Mouse (Mus musculus): ENCODE results near the gene Hspa4. TPM values are rescaled to one million over a fixed set of nuclear protein-coding genes. Genes with fewer than 3 reads are reported as not detected.
A peak's percentile ranks its signal among the peaks of the same experiment; 100 is the strongest.

Gene Hspa4
- polyA plus RNA-seq, 1 experiment from 2014 or later: 96.0 TPM

- 83% methylated on average over 5 of the region's 5 CpGs for WGBS
- H3K4me1 ChIP-seq: 0 out of 2 replicates have a peak, but pooled peaks cover 2% of the 10 kb centered on the region
- no peaks in the 10 kb centered on the region for H3K9me3 ChIP-seq
- H3K4me2 ChIP-seq: no peak overlapping the region
- no peak overlapping the region for H3K9ac ChIP-seq
- no peak for ATAC-seq (ENCODE audit: insufficient read depth, low FRiP score, low read depth)
- peaks cover 60% of the 10 kb centered on the region for H3K36me3 ChIP-seq
- no peak overlapping the region for H3K4me3 ChIP-seq (replicated peaks)
- no peaks in the 10 kb centered on the region for H3K27me3 ChIP-seq (replicated peaks)
- no peak overlapping the region for H3K27ac ChIP-seq
These were observed 26.9 kb downstream of the Hspa4 start for GRCm38 (mm10) chr11:53273313-53273712.

- H3K36me3 ChIP-seq: peaks cover 57% of the 10 kb centered on the region
- no peak overlapping the region for H3K9ac ChIP-seq
- no peak overlapping the region for H3K27ac ChIP-seq
- H3K4me1 ChIP-seq: no peaks in the 10 kb centered on the region
- no peak overlapping the region for H3K4me2 ChIP-seq
- WGBS: 89% methylated on average over 6 of the region's 6 CpGs
- H3K27me3 ChIP-seq (replicated peaks): no peaks in the 10 kb centered on the region
- no peaks in the 10 kb centered on the region for H3K9me3 ChIP-seq
- no peak for ATAC-seq (ENCODE audit: insufficient read depth, low FRiP score, low read depth)
- H3K4me3 ChIP-seq (replicated peaks): no peak overlapping the region
These were observed 30.7 kb downstream of the Hspa4 start for GRCm38 (mm10) chr11:53269596-53269995.

GRCm38 (mm10) chr11:53260556-53260955 lies 39.7 kb downstream of the Hspa4 start:
- WGBS: 81% methylated on average over 5 of the region's 5 CpGs

GRCm38 (mm10) chr11:53260056-53260455 lies 40.2 kb downstream of the Hspa4 start:
- Histone ChIP-seq H3K9ac (no peak overlapping the region), H3K4me1 (no peaks in the 10 kb centered on the region), H3K27ac (peak overlapping the region; percentile 35; the same call in 1 of the 2 replicates), H3K36me3 (peaks cover 31% of the 10 kb centered on the region), H3K27me3 (replicated peaks) (no peaks in the 10 kb centered on the region), H3K4me3 (replicated peaks) (no peak overlapping the region), H3K9me3 (no peaks in the 10 kb centered on the region), H3K4me2 (no peak overlapping the region)
- 48% methylated on average over 1 of the region's 1 CpGs for WGBS
- ATAC-seq (ENCODE audit: insufficient read depth, low FRiP score, low read depth): peak; percentile 27; the same call in 1 of the 2 replicates

More at GRCm38 (mm10) chr11:53260556-53260955, 39.7 kb downstream of the Hspa4 start:
- no peak for ATAC-seq (ENCODE audit: insufficient read depth, low FRiP score, low read depth)
- no peak overlapping the region for H3K4me2 ChIP-seq
- H3K9ac ChIP-seq: no peak overlapping the region
- H3K9me3 ChIP-seq: no peaks in the 10 kb centered on the region
- H3K4me3 ChIP-seq (replicated peaks): no peak overlapping the region
- no peaks in the 10 kb centered on the region for H3K27me3 ChIP-seq (replicated peaks)
- peak overlapping the region; percentile 35; the same call in 1 of the 2 replicates for H3K27ac ChIP-seq
- no peaks in the 10 kb centered on the region for H3K4me1 ChIP-seq
- H3K36me3 ChIP-seq: peaks cover 35% of the 10 kb centered on the region

- WGBS: 87% methylated on average over 6 of the region's 6 CpGs
- ATAC-seq (ENCODE audit: insufficient read depth, low FRiP score, low read depth): no peak
- H3K36me3 ChIP-seq: peaks cover 22% of the 10 kb centered on the region
- H3K4me1 ChIP-seq: no peaks in the 10 kb centered on the region
- no peaks in the 10 kb centered on the region for H3K9me3 ChIP-seq
- H3K4me3 ChIP-seq (replicated peaks): no peak overlapping the region
- no peak overlapping the region for H3K27ac ChIP-seq
- H3K4me2 ChIP-seq: no peak overlapping the region
- H3K27me3 ChIP-seq (replicated peaks): no peaks in the 10 kb centered on the region
- no peak overlapping the region for H3K9ac ChIP-seq
These were observed 41.1 kb downstream of the Hspa4 start for GRCm38 (mm10) chr11:53259047-53259632.

GRCm38 (mm10) chr11:53256914-53257313 lies 43.3 kb downstream of the Hspa4 start:
- no peaks in the 10 kb centered on the region for H3K27me3 ChIP-seq (replicated peaks)
- 60% methylated on average over 2 of the region's 2 CpGs for WGBS
- H3K9me3 ChIP-seq: no peaks in the 10 kb centered on the region
- no peaks in the 10 kb centered on the region for H3K4me1 ChIP-seq
- H3K27ac ChIP-seq: no peak overlapping the region
- no peak overlapping the region for H3K9ac ChIP-seq
- H3K36me3 ChIP-seq: peaks cover 17% of the 10 kb centered on the region
- H3K4me3 ChIP-seq (replicated peaks): no peak overlapping the region
- H3K4me2 ChIP-seq: no peak overlapping the region
- ATAC-seq (ENCODE audit: insufficient read depth, low FRiP score, low read depth): no peak

- Histone ChIP-seq H3K36me3 (no peaks in the 10 kb centered on the region), H3K27me3 (replicated peaks) (no peaks in the 10 kb centered on the region), H3K27ac (no peak overlapping the region), H3K9me3 (no peaks in the 10 kb centered on the region), H3K9ac (no peak overlapping the region), H3K4me1 (no peaks in the 10 kb centered on the region), H3K4me3 (replicated peaks) (no peak overlapping the region), H3K4me2 (no peak overlapping the region)
- no peak for ATAC-seq (ENCODE audit: insufficient read depth, low FRiP score, low read depth)
- WGBS: 41% methylated on average over 7 of the region's 7 CpGs
These were observed 45.3 kb downstream of the Hspa4 start for GRCm38 (mm10) chr11:53254926-53255325.

- Histone ChIP-seq H3K27ac (no peak overlapping the region), H3K4me3 (replicated peaks) (no peak overlapping the region), H3K4me2 (no peak overlapping the region), H3K9ac (no peak overlapping the region), H3K4me1 (no peaks in the 10 kb centered on the region), H3K27me3 (replicated peaks) (no peaks in the 10 kb centered on the region), H3K36me3 (no peaks in the 10 kb centered on the region), H3K9me3 (no peaks in the 10 kb centered on the region)
- no peak for ATAC-seq (ENCODE audit: insufficient read depth, low FRiP score, low read depth)
- 86% methylated on average over 3 of the region's 3 CpGs for WGBS
These were observed 45.8 kb downstream of the Hspa4 start for GRCm38 (mm10) chr11:53254428-53254827.

GRCm38 (mm10) chr11:53252186-53253119 lies 47.8 kb downstream of the Hspa4 start:
- no peak overlapping the region for H3K9ac ChIP-seq
- no peak overlapping the region for H3K4me3 ChIP-seq (replicated peaks)
- ATAC-seq (ENCODE audit: insufficient read depth, low FRiP score, low read depth): no peak
- H3K9me3 ChIP-seq: no peaks in the 10 kb centered on the region
- H3K27ac ChIP-seq: no peak overlapping the region
- H3K4me1 ChIP-seq: no peaks in the 10 kb centered on the region
- no peak overlapping the region for H3K4me2 ChIP-seq
- 88% methylated on average over 12 of the region's 12 CpGs for WGBS
- H3K27me3 ChIP-seq (replicated peaks): no peaks in the 10 kb centered on the region
- no peaks in the 10 kb centered on the region for H3K36me3 ChIP-seq

- Histone ChIP-seq H3K4me2 (no peak overlapping the region), H3K9me3 (no peaks in the 10 kb centered on the region), H3K4me1 (no peaks in the 10 kb centered on the region), H3K27me3 (replicated peaks) (no peaks in the 10 kb centered on the region), H3K9ac (no peak overlapping the region), H3K27ac (no peak overlapping the region), H3K4me3 (replicated peaks) (no peak overlapping the region), H3K36me3 (no peaks in the 10 kb centered on the region)
- ATAC-seq (ENCODE audit: insufficient read depth, low FRiP score, low read depth): no peak
- WGBS: 78% methylated on average over 14 of the region's 14 CpGs
These were observed 49.5 kb downstream of the Hspa4 start for GRCm38 (mm10) chr11:53250796-53251195.

- no peak overlapping the region for H3K4me2 ChIP-seq
- ATAC-seq (ENCODE audit: insufficient read depth, low FRiP score, low read depth): no peak
- no peaks in the 10 kb centered on the region for H3K36me3 ChIP-seq
- H3K9me3 ChIP-seq: no peaks in the 10 kb centered on the region
- H3K4me1 ChIP-seq: no peaks in the 10 kb centered on the region
- WGBS: 69% methylated on average over 5 of the region's 5 CpGs
- H3K9ac ChIP-seq: no peak overlapping the region
- no peak overlapping the region for H3K4me3 ChIP-seq (replicated peaks)
- H3K27ac ChIP-seq: no peak overlapping the region
- H3K27me3 ChIP-seq (replicated peaks): no peaks in the 10 kb centered on the region
These were observed 50.6 kb downstream of the Hspa4 start for GRCm38 (mm10) chr11:53249686-53250085.

GRCm38 (mm10) chr11:53245561-53245960 lies 54.7 kb downstream of the Hspa4 start:
- no peak overlapping the region for H3K27ac ChIP-seq
- no peaks in the 10 kb centered on the region for H3K4me1 ChIP-seq
- WGBS: 54% methylated on average over 2 of the region's 2 CpGs
- H3K36me3 ChIP-seq: no peaks in the 10 kb centered on the region
- no peak for ATAC-seq (ENCODE audit: insufficient read depth, low FRiP score, low read depth)
- no peak overlapping the region for H3K4me2 ChIP-seq
- H3K27me3 ChIP-seq (replicated peaks): no peaks in the 10 kb centered on the region
- H3K9me3 ChIP-seq: no peaks in the 10 kb centered on the region
- no peak overlapping the region for H3K4me3 ChIP-seq (replicated peaks)
- H3K9ac ChIP-seq: no peak overlapping the region
